Mouse (Mus musculus) C2C12 (cell line): ENCODE measurements around the gene Gm11011. TPM values are rescaled to one million over a fixed set of nuclear protein-coding genes. Genes with fewer than 3 reads are reported as not detected.

Source experiments
- H3K27me3 ChIP-seq: one replicate; pipeline ENCODE4 v1.6.1; 2011; ENCODE audit not compliant: control insufficient read depth, insufficient read depth, insufficient read length
- H3K36me3 ChIP-seq: one replicate; pipeline ENCODE4 v1.6.1; 2011; ENCODE audit not compliant: control insufficient read depth, insufficient read depth
- H3K4me3 ChIP-seq: one replicate; pipeline ENCODE4 v1.5.1; 2011; ENCODE audit warnings: mild to moderate bottlenecking, control low read depth; ENCODE audit not compliant: poor library complexity, insufficient read depth, severe bottlenecking
- H3K79me2 ChIP-seq: one replicate; pipeline ENCODE4 v1.6.1; 2011; ENCODE audit not compliant: control insufficient read depth, insufficient read depth
- H3K79me3 ChIP-seq: one replicate; pipeline ENCODE4 v1.6.1; 2011; ENCODE audit warnings: low read depth, control low read depth
- H3ac ChIP-seq: one replicate; pipeline ENCODE3; 2011; ENCODE audit warnings: low read depth; ENCODE audit not compliant: control insufficient read depth, insufficient read length
- CEBPB ChIP-seq: IDR thresholded peaks from one replicate; pipeline ENCODE4 v1.6.1; 2011; ENCODE audit warnings: low read depth, mild to moderate bottlenecking, control low read depth, moderate library complexity
- CTCF ChIP-seq: IDR thresholded peaks from one replicate; pipeline ENCODE4 v1.5.1; 2011; ENCODE audit not compliant: control insufficient read depth, insufficient read depth, insufficient read length
- FOSL1 ChIP-seq: IDR thresholded peaks from one replicate; pipeline ENCODE4 v1.8.0; 2011; ENCODE audit warnings: mild to moderate bottlenecking, low read length; ENCODE audit not compliant: poor library complexity, insufficient read depth, severe bottlenecking
- MAX ChIP-seq: IDR thresholded peaks from one replicate; pipeline ENCODE4 v1.6.1; 2011; ENCODE audit warnings: mild to moderate bottlenecking, control low read depth
- MYOD1 ChIP-seq: IDR thresholded peaks from one replicate; pipeline ENCODE4 v1.6.1; 2011; ENCODE audit warnings: low read depth; ENCODE audit not compliant: control insufficient read depth, insufficient read length
- MYOG ChIP-seq: IDR thresholded peaks from one replicate; pipeline ENCODE4 v1.6.1; 2011; ENCODE audit not compliant: control insufficient read depth, insufficient read length; ENCODE audit errors: extremely low read depth
- USF1 ChIP-seq: IDR thresholded peaks from one replicate; pipeline ENCODE4 v1.6.1; 2011; ENCODE audit warnings: low read depth, mild to moderate bottlenecking, control low read depth, moderate library complexity
- polyA plus RNA-seq: library from polyadenylated mRNA; unstranded; fragments of >200 nt; fragmentation: generic; extraction: Trizol; gene quantifications from one replicate; pipeline ENCODE4 v1.2.1, GENCODE M21; 2012; ENCODE audit warnings: missing spikeins

The Gm11011 gene
- polyA plus RNA-seq, 1 experiment, result not detected

DNA sequence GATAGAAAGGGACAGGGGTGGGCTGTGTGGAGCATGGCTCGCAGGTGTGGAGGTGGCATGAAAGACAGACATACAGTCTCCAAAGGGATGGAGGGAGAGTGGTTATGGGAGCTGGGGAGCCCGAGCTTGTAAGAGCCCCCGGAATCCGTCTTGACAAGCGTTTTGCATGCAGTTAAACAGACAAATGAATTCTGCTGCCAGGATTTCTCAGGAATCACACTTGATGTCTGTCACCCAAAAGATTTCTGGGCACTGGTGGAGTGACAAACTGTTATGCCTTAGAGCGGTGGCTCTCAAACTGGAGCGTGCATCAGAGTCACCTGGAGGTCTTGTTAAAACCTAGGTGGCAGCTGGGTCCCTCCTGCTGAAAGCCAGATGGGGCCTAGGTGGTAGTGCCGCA is 10.4 kb upstream of the Gm11011 start:
- Histone ChIP-seq H3K79me2 (no peaks in the 10 kb centered on the region), H3ac (no peak overlapping the region), H3K27me3 (no peaks in the 10 kb centered on the region), H3K4me3 (no peak overlapping the region), H3K79me3 (no peaks in the 10 kb centered on the region), H3K36me3 (no peaks in the 10 kb centered on the region)
- no peak for TF ChIP-seq USF1
- no peak for TF ChIP-seq MYOD1
- no peak for TF ChIP-seq FOSL1
- no peak for TF ChIP-seq CEBPB
- TF ChIP-seq MAX, result no peak
- no peak for TF ChIP-seq CTCF
- TF ChIP-seq MYOG, result no peak

- Histone ChIP-seq H3K36me3 (no peaks in the 10 kb centered on the region), H3K79me2 (no peaks in the 10 kb centered on the region), H3K4me3 (no peak overlapping the region), H3K79me3 (no peaks in the 10 kb centered on the region), H3ac (no peak overlapping the region), H3K27me3 (no peaks in the 10 kb centered on the region)
- TF ChIP-seq MAX, result no peak
- no peak for TF ChIP-seq USF1
- TF ChIP-seq CTCF, result no peak
- no peak for TF ChIP-seq MYOD1
- TF ChIP-seq MYOG, result no peak
These were observed 9.8 kb upstream of the Gm11011 start for GRCm38 (mm10) chr2:169597357-169597756.

GRCm38 (mm10) chr2:169593742-169594141 is 6.2 kb upstream of the Gm11011 start:
- H3K4me3 ChIP-seq, result no peak overlapping the region
- no peak overlapping the region for H3ac ChIP-seq
- no peaks in the 10 kb centered on the region for H3K79me3 ChIP-seq
- no peaks in the 10 kb centered on the region for H3K36me3 ChIP-seq
- H3K27me3 ChIP-seq, result no peaks in the 10 kb centered on the region
- no peaks in the 10 kb centered on the region for H3K79me2 ChIP-seq
- TF ChIP-seq MAX, result no peak
- TF ChIP-seq CTCF, result no peak
- TF ChIP-seq USF1, result no peak
- TF ChIP-seq FOSL1, result no peak
- TF ChIP-seq CEBPB, result no peak
- no peak for TF ChIP-seq MYOD1
- no peak for TF ChIP-seq MYOG

DNA sequence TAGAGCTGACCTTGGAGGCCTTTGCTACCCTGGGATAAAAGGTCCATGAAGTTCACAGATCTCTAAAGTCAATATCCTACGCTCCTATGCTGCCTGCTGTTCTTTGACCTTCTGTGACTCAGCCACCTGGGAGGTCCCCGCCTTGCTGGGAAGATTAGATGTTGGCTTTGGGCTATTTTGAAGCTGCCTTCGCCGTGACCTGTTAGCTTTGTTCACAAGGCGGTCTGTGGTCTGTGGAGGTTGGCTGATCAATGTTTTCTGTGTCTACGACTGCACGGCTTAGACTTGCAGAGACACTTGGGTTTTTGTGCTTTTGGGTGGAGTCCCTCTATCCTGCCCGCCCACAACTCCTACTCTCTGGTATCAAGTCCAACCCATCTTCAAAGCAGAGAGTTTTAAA is 2.9 kb upstream of the Gm11011 start:
- Histone ChIP-seq H3K36me3 (no peaks in the 10 kb centered on the region), H3K4me3 (no peak overlapping the region), H3K79me2 (no peaks in the 10 kb centered on the region), H3K79me3 (no peaks in the 10 kb centered on the region), H3K27me3 (no peaks in the 10 kb centered on the region), H3ac (no peak overlapping the region)
- no peak for TF ChIP-seq CEBPB

GRCm38 (mm10) chr2:169589697-169590096 is 2.2 kb upstream of the Gm11011 start:
- H3K79me2 ChIP-seq, result no peaks in the 10 kb centered on the region
- no peaks in the 10 kb centered on the region for H3K27me3 ChIP-seq
- no peak overlapping the region for H3ac ChIP-seq
- no peaks in the 10 kb centered on the region for H3K79me3 ChIP-seq
- no peaks in the 10 kb centered on the region for H3K36me3 ChIP-seq
- H3K4me3 ChIP-seq, result no peak overlapping the region
- TF ChIP-seq FOSL1 (no peak), MYOG (no peak), USF1 (no peak), CEBPB (no peak), MAX (no peak), CTCF (no peak), MYOD1 (no peak)

GRCm38 (mm10) chr2:169586688-169587087 is 857 bp downstream of the Gm11011 start:
- Histone ChIP-seq H3K79me3 (no peaks in the 10 kb centered on the region), H3K79me2 (no peaks in the 10 kb centered on the region), H3ac (no peak overlapping the region), H3K4me3 (no peak overlapping the region), H3K36me3 (no peaks in the 10 kb centered on the region), H3K27me3 (no peaks in the 10 kb centered on the region)
- TF ChIP-seq MAX, result no peak
- TF ChIP-seq MYOD1, result no peak
- TF ChIP-seq MYOG, result no peak
